Mouse (Mus musculus): ENCODE data around the gene Tmem144.

Gene Tmem144

GRCm38 (mm10) chr3:79864824-79865223 is 12.3 kb upstream of the Tmem144 start:
- in situ Hi-C loops (cut with MboI, MseI) = loop anchor here (5.0 kb wide), 1 partner anchor 197 kb away; no protein-coding TSS in a partner anchor

- in situ Hi-C loops (cut with MboI, MseI) = no loop called here
These were observed 5.6 kb upstream of the Tmem144 start for GRCm38 (mm10) chr3:79858221-79858620.

GRCm38 (mm10) chr3:79857780-79858179 is 5.2 kb upstream of the Tmem144 start:
- in situ Hi-C loops (cut with MboI, MseI) = no loop called here

- in situ Hi-C loops (cut with MboI, MseI) = no loop called here
These were observed 465 bp downstream of the Tmem144 start for GRCm38 (mm10) chr3:79852108-79852507.

- in situ Hi-C loops (cut with MboI, MseI) = no loop called here
These were observed 1.9 kb downstream of the Tmem144 start for GRCm38 (mm10) chr3:79850656-79851055.

GRCm38 (mm10) chr3:79849621-79850020 is 3.0 kb downstream of the Tmem144 start:
- in situ Hi-C loops (cut with MboI, MseI) = no loop called here

- in situ Hi-C loops (cut with MboI, MseI) = no loop called here
These were observed 3.7 kb downstream of the Tmem144 start for GRCm38 (mm10) chr3:79848841-79849240.

- in situ Hi-C loops (cut with MboI, MseI) = no loop called here
These were observed 5.9 kb downstream of the Tmem144 start for GRCm38 (mm10) chr3:79846633-79847032.

GRCm38 (mm10) chr3:79843999-79844398 is 8.6 kb downstream of the Tmem144 start:
- in situ Hi-C loops (cut with MboI, MseI) = no loop called here

GRCm38 (mm10) chr3:79842616-79843016 is 10.0 kb downstream of the Tmem144 start:
- in situ Hi-C loops (cut with MboI, MseI) = no loop called here

- in situ Hi-C loops (cut with MboI, MseI) = no loop called here
These were observed 10.4 kb downstream of the Tmem144 start for GRCm38 (mm10) chr3:79842165-79842564.

GRCm38 (mm10) chr3:79841475-79841874 is 11.1 kb downstream of the Tmem144 start:
- in situ Hi-C loops (cut with MboI, MseI) = no loop called here

GRCm38 (mm10) chr3:79838751-79839150 is 13.8 kb downstream of the Tmem144 start:
- in situ Hi-C loops (cut with MboI, MseI) = no loop called here

- in situ Hi-C loops (cut with MboI, MseI) = no loop called here
These were observed 23.3 kb downstream of the Tmem144 start for GRCm38 (mm10) chr3:79829289-79829688.

GRCm38 (mm10) chr3:79825067-79825780 is 27.3 kb downstream of the Tmem144 start:
- in situ Hi-C loops (cut with MboI, MseI) = no loop called here

GRCm38 (mm10) chr3:79823176-79823575 is 29.4 kb downstream of the Tmem144 start:
- in situ Hi-C loops (cut with MboI, MseI) = no loop called here

- in situ Hi-C loops (cut with MboI, MseI) = no loop called here
These were observed 31.4 kb downstream of the Tmem144 start for GRCm38 (mm10) chr3:79821131-79821530.

- in situ Hi-C loops (cut with MboI, MseI) = no loop called here
These were observed 34.2 kb downstream of the Tmem144 start for GRCm38 (mm10) chr3:79818202-79818995.

GRCm38 (mm10) chr3:79816229-79816628 is 36.3 kb downstream of the Tmem144 start:
- in situ Hi-C loops (cut with MboI, MseI) = no loop called here

- in situ Hi-C loops (cut with MboI, MseI) = no loop called here
These were observed 38.6 kb downstream of the Tmem144 start for GRCm38 (mm10) chr3:79813814-79814490.

GRCm38 (mm10) chr3:79812042-79812441 is 40.5 kb downstream of the Tmem144 start:
- in situ Hi-C loops (cut with MboI, MseI) = no loop called here

GRCm38 (mm10) chr3:79811632-79812031 is 40.9 kb downstream of the Tmem144 start:
- in situ Hi-C loops (cut with MboI, MseI) = no loop called here
